Mouse (Mus musculus) regulatory T cell (primary cell): ENCODE measurements around the gene Iqcn.

ENCODE experiments used
- in situ Hi-C: fragments of 300-600 bp; cut with MboI, MseI; formaldehyde crosslinking; loops from one replicate; pipeline ENCODE4 v1.15.1; 2025; ENCODE audit warnings: high pct_unique_total_duplicates

Iqcn gene

DNA sequence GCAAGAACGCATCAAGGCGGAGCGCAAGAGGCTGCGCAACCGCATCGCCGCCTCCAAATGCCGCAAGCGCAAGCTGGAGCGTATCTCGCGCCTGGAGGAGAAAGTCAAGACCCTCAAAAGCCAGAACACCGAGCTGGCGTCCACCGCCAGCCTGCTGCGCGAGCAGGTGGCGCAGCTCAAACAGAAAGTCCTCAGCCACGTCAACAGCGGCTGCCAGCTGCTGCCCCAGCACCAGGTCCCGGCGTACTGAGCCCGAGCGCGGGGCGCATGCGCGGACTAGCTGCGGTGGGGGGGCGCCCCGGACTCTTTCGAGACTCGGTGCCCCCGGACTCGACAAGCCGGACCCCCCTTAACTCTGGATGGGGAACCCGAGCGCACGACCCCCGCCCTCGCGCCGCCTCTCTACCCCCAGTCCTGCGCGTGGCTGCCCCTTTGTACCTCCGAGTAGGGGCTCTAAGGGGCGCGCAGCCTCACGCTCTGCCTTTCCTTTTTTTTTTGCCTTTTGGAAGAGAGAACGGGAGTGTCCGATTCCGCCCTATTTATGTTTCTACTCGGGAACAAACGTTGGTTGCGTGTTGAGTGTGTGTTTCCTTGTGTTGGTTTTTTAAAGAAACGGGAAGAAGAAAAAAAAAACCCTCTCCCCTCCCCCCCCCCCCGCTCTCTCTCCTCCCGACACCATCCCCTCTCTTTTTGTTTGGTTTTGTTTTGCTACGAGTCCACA, 3.3 kb upstream of the Iqcn start:
- in situ Hi-C loops, result no loop called here

DNA sequence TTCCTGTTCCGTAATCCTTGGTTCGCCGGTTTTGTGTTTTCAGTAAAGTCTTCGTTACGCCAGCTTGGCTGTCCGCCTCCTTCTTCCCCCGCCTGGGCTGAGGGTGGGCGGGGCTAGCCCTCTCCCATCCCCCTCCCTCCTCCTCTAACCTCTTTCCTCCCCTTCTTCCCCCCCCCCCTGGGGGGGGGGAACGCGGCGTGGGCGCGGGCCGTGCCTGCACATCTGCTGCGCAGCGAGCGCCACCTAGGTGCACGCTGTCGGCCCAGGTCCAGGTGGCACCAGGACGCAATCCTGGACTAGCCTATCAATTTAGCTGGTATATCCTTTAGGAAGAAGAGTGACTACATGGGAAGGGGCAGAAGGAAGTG, 2.7 kb upstream of the Iqcn start:
- in situ Hi-C loops, result no loop called here

DNA sequence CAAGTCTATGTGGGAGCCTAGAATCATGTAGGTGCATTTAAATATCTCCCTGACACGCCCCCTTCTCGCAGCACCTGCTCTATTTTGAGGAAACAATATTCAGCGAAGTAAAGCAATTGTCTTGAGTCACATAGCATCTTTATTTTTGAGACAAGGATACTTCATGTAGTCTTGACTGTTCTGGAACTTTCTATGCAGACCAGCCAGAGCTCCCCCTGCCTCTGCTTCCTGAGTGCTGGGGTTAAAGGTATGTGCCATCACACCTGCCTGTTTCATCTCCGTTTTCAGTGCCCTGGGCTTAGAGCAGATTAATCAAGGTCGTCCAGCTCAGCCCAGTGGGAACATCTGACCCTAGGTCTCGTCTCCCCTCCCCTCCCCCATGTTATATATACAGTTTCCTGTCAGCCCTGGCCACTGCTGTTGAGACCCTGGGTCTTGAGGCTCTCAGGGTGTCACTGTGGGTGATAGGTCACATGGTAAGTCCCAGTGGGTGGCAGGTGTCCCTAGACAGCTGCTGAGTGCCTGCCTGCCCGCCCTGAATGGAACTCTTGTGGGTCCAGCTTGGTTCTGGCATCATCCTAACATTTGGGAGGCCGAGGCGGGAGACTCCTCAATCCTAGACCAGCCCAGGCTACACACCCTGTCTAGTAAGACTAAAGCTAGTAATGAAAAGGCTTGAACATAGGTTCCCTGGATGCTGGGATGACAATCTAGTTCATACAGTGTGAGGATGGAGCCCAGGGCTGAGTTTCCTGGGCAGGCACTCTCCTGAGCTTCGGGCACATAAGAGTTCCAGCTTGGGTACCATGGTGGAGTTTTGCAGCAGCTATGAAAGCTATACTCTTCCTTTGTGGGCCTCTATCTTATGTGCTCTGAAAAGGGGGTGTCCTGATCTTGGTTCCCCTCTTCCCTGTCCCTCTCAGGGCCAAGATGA, 1.9 kb upstream of the Iqcn start:
- in situ Hi-C loops, result no loop called here

DNA sequence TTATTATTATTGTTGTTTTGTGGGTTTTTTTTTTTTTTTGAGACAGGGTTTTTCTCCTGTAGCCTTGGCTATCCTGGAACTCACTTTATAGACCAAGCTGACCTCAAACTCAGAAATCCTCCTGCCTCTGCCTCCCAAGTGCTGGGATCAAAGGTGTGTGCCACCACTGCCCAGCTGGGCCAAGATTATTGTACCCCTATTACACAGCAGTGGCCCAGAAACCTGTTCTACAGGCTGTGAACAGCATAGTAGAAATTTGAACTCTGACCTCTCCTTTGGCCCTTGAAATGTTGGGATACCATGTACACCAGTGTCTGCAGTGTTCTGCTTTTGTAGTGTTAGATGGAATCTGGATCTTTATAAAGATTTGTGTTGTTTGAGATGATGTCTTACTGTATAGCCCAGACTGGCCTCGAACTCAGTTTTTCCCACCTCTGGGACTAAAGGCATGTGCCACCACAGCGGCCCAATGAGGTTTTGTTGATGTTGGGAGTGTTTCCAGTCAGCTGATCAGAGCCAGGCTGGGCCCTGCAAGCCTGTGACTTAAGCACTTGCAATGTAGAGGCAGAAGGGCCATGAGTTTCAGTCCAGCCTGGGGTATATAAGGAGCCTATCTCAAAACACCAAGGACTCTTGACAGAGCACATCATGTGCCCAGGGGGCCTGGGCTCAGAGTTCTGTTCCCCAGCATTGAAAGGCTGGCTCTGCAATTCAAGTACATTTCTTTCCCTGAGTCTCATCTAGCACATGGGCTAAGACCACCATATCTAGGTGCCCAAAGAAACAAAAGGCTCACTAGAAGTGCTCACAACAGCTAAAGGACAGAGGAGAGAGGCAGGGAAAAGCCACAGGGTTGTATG, 1.0 kb upstream of the Iqcn start:
- in situ Hi-C loops, result no loop called here

DNA sequence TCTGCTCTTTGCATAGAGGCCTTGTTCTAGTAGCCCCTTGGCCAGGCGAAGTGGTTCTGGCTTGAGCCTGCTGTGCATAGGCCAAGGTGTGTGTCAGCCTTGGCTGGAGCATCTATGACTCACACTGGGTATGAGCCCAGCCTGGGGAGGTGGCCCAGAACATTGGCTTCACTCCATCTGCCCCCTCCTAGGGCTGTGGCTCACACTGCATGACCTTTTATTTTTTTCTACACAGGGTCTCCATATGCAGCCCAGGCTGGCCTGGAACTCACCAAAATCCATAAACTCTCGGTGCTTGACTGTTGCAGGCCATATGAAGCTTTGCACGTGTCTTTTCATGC, 445 bp upstream of the Iqcn start:
- in situ Hi-C loops, result no loop called here

DNA sequence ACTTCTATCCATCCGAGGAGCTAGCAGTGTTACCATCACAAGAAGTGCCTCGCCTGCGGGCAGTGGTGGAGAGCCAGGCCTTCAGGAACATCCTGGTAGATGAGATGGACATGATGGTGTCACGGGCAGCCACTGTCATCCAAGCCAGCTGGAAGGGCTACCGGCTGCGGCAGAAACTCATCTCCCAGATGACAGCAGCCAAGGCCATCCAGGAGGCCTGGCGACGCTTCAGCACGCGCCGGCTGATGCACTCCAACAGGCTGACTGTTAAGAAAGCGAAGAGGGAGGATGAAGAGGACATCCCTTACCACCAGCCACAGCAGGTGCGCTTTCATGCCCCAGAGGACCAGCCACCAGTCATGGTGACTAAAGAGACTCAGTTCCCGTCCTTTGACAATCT, 5.0 kb downstream of the Iqcn start:
- in situ Hi-C loops, result no loop called here

DNA sequence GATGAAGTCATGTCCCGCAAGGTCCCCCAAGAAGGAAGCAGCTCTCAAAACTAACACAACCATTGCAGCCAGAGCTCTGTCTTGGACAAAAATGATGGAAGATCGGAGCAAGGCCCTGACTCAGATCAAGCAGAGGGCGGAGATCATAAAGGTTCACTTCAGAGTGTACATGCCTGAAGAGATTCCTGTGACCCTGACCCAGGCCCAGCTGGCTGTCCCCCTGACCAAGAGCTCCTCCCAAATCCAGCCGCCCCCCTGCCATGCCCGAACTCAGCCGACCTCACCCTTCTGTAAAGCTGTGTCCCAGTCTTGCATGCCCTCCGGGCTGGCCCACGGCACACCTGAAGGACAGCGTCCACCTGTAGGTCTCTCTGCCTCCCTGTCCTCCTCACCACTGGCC, 6.5 kb downstream of the Iqcn start:
- in situ Hi-C loops, result loop anchor here (5.0 kb wide), 3 partner anchors 38 to 118 kb away; no protein-coding TSS in a partner anchor

DNA sequence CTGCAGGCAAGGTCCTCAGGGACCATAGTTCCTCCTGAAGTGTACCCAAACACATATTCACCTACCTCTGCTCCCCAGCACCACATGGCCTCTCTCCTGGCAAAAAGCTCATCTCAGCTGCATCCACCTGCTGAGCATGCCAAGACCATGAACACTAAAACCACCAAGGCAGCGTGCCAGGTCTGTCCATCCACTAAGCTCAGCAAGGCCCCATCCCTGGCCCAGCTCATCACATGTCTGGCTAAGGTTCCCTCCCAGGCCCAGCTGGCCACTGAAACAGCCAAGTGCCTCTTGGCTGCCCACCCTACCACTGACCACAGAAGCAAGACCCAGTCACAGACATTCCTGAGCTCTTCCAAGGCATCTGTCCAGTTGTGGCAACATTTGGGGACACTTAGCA, 7.0 kb downstream of the Iqcn start:
- in situ Hi-C loops, result loop anchor here (5.0 kb wide), 3 partner anchors 37 to 117 kb away; no protein-coding TSS in a partner anchor

DNA sequence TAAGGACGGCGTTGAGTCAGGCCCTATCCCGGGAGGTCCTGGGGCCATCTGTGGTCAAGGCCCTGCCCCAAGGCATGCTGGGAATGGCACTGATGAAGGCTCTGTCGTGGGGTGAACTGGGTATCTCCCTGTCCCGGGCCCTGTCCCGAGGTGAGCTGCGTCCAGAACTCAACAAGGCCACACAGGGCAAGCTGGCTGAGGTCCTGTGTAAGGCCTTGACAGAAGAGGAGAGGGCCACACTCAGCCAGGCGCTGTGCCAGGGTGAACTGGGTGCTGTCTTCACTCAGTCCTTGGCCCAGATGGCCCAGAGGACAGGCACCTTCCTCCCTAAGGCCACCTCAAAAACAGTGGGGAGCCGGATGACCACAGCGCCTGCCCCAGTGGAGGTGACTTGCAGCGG, 7.8 kb downstream of the Iqcn start:
- in situ Hi-C loops, result loop anchor here (5.0 kb wide), 3 partner anchors 36 to 116 kb away; no protein-coding TSS in a partner anchor

DNA sequence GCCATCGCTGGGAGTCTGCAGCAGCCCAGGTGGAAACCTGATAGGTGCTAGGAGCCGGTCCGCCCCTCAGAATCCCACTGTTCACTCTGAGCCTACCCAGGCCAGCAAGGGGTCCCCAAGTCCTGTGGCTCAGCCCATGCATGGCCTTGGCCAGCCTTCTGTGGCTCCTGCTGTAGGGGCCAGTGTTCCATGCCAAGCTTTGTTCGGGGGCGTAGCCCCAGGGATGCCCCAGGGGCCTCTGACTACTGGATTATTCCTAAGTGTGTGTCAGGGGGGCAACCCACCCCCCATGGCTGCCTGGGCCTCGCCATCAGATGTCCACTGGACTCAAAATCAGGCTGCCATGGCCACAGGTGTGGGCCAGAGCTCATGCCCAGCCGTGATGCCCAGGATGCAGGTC, 10.7 kb downstream of the Iqcn start:
- in situ Hi-C loops, result loop anchor here (5.0 kb wide), 3 partner anchors 33 to 113 kb away; no protein-coding TSS in a partner anchor

DNA sequence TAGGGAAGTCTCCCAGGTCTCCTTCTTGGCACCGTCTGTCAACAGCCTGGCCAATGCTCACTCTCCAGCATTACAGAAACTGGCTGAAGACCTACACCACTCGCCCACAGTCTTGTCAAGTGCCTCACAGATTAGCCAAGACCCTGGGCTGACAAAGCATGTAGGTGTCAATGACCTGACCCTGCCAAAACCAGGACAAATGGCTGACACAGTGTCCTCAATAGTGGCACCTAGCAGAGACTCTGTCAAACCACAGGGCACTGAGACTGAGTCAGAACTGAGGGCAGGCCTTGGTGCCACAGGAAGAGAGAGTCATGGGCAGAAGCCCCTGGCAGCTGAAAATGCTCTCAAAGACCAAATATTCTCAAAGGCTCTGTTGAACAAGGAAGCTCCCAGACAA, 11.8 kb downstream of the Iqcn start:
- in situ Hi-C loops, result no loop called here

DNA sequence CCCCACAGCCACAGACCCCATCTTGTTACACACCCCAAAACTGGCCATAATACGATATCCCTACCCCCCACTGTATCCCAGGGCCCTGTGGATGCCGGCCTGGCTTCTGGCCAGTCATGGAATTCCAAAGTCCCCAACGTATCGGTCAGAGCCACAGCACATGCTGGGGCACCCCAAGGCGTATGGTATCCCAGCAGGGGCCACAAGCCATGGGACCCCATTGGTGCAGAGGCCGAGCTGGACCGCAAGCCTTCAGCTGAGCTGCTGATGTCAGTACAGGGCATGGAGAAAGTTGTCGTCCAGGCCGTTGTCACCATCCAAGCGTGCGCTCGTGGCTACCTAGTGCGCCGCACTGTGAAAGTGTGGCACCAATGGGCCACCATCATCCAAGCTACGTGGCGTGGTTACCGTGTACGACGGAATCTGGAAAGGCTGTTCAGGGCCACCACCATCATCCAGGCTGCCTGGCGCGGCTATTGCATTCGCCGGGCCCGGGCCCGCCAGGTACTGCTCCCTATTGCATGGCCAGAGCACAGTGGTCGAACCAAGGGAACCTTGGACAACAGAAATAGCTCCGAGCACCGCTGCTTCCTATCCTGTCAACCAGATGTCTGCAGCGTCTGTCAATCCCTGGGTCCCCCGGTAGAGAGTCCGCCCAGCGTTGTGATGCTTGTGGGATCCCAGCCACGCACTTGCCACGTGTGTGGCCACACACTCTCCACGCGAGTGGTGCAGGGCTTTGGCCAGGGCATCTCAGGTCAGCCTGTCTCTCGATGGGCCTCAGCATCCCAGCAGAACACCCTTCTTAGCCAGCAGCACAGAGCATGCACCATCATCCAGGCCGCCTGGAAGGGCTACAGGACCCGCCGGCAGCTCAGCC, 13.5 kb downstream of the Iqcn start:
- in situ Hi-C loops, result no loop called here

DNA sequence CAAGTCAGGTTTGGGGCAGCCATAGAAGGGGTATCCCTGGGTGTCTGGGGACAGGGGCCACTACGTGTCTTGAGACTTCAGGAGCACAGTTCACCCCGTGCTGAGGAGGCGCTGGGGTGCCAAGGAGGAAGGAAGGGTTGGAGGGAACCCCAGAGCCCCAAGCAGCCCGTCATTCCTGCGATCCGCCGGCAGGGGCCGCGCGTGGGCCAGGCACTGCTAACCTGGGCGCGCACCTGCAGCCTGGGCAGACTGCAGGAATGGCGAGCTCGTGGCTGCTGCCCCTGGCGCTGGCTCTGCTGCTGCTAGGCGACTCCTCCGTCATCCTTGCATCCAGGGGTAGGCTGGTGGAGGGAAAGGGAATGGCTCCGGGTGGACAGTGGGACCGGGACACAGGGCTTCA, 15.0 kb downstream of the Iqcn start, which contains the start of gene Gm3336:
TSS of gene Gm3336 (plus strand) at position 247 of the 400 bp plus-strand sequence.
- in situ Hi-C loops, result no loop called here

DNA sequence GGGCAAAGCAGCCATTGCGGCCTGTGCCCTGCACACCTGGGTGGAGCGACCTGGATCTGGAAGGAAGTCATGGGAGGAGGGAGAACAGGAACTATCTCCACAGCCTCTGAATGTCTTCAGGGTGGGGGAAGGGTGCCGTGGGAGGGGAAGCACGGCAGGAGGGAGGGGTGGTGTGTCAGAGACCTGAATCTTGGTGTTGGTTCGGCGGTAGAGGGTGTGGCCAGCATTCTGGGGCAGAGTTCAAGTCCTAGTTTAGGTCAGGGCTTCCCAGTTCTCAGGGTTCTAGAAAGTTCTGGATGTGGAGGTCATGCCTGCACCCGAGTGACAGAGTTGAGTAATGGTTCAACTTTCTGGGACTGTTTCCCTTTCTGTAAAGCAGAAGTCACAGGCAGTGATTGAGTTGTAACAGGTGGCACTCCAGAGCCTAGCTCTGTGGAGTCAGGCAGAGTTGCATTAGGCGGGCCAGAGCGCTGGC, 16.6 kb downstream of the Iqcn start:
- in situ Hi-C loops, result no loop called here

DNA sequence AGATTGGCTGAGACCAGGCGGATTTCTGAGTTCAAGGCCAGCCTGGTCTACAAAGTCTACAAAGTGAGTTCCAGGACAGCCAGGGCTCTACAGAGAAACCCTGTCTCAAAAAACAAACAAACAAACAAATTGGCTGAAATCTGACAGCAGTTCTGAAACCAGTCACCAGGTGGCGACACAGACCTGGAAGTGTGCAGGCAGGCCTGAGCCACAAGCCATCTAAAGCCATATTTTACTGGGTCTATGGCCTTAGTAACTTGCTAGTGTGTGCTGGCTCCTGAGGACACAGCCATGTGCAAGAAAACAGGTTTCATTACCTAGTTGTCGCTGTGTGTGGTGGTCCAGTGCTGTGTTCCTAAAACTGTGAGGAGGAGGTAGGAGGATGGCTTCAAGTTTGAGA, 17.5 kb downstream of the Iqcn start:
- in situ Hi-C loops, result no loop called here

DNA sequence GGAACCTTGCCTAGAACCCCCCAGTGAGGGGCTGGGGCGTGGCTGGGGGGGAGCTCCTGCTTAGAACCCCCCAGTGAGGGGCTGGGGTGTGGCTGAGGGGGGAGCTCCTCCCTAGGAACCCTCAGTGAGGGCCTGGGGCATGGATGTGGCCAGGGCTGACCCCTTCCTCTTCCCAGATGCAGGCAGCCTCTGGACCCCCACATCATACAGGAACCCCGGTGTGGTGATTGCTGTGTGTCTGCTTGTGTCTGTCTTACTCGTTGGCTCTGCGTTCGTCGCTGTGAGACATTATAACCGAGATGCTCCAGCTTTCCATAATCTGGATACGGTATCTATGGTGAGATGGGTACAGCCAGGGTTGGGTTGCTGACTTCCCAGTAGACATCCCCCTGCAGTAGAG, 18.3 kb downstream of the Iqcn start:
- in situ Hi-C loops, result no loop called here

DNA sequence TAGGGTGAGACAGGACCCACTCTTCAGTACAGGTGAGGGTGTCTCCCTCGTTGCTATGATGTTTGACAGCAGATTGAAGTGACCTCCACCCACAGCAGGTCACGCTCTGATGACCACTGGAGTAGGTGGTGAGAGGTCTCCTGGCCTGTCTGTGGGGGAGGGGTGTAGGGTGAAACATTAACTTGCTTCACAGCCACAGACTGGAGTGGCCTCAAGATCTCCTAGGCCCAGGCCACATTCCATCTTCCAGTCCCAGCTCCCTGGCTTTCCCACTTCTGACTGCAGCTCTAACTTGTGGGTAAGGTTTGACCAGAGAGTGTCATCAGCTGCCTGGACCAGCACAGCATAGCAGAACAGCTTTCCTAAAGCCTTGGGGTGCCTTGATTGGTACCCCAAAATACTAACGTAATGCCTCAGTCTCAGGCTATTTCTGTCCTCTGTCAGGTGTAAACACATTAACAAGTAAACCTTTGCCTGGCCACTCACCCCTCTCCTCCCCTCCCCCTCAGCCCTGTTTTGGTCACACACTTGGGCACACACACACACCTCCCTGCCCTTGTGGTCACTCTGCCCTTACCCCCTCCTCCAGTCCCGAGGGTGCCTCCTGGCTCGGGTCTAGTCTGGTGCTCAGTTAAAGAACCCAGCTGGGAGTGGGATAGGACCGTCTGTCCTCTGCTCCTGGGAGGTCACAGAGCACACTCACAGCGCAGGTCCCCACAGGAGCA, 20.4 kb downstream of the Iqcn start, which contains the start of gene Pde4c:
TSS of gene Pde4c (plus strand) at position 235 of the 725 bp plus-strand sequence.
- in situ Hi-C loops, result no loop called here

DNA sequence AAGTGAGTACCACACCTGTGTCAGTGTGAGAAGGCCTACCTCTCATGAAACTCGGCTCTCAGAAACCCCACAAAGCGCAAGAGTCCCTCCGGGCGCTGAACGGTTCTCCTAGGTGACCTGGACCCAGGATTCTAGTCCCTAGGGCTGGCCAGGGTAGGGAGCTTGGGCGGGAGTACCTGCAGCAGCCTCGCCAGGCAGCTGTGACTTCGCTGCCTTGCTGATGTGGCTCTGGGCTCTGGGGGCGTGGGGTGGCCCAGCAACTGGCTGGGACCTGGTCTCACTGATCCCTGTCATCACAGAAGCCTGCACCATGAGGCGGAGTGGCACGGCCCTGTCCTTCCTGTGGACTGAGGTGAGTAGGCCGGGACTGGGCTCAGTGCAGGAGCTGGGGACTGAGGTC, 21.0 kb downstream of the Iqcn start:
- in situ Hi-C loops, result no loop called here

DNA sequence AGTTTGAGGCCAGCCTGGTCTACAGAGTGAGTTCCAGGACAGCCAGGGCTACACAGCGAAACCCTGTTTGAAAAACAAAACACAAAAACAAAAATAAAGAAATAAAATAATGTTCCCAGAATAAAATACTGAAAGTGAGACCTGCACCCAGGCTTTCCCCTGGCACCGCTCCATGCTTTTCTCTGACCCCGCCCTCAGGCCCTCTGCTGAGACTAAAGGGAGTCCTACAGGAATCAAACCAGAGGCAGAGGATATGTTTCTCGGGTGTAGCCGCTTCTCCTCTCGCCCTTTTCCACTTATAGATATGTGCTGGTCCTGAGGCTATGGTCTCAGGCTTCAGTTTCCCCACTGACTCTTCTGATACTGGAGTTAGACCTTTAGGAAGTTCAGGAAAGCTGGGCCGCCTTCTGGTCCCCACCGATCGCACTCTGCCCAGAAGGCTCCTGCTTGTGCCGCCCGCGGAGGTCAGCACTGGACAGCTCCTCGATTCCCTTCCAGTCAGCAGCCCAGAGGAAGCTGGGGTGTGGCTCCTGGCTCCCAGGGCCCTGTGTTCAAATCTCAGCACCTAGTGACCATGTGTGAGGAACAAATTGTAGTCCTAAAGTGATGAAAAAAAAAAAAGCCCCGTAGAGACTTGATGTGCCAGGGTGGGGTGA, 22.7 kb downstream of the Iqcn start:
- in situ Hi-C loops, result no loop called here
